Mouse (Mus musculus) layer of hippocampus, adult 18-20 months (tissue): ENCODE measurements around the gene Acot11. TPM values are rescaled to one million over a fixed set of nuclear protein-coding genes. Genes with fewer than 3 reads are reported as not detected.

Source experiments
- DNase-seq, 2 experiments: peaks; one replicate each; pipeline ENCODE4 v3.0.0; 2022; ENCODE audit warnings: low spot score in 2 of 2
- total RNA-seq, 2 experiments: library from RNA; stranded (reverse); gene quantifications; 2 replicates each; pipeline ENCODE4 v1.2.3; 2021

The Acot11 gene
- total RNA-seq, 2 experiments from 2014 or later = 46.7 to 52.6 TPM

GRCm38 (mm10) chr4:106703956-106704355 is 100.8 kb downstream of the Acot11 start:
- no peak for DNase-seq

- peak in 1 of 2 experiments; percentile 65 for DNase-seq
These were observed 104.0 kb downstream of the Acot11 start for GRCm38 (mm10) chr4:106700798-106701197.

- DNase-seq = peak in 1 of 2 experiments; percentile 42
These were observed 104.8 kb downstream of the Acot11 start for GRCm38 (mm10) chr4:106699989-106700388.

Other genes with a start within 250 kb of the Acot11 start
- gene Dhcr24, start 244.0 kb downstream of the Acot11 start, total RNA-seq = 10 to 100 TPM; 67.7 to 70.5 TPM
- gene Lexm, start 187.8 kb downstream of the Acot11 start, total RNA-seq = not detected
- under 1 TPM; 0.33 to 0.72 TPM for gene Ttc22, start 182.6 kb downstream of the Acot11 start, total RNA-seq
- gene Pars2, start 153.9 kb downstream of the Acot11 start, total RNA-seq = 1 to 10 TPM; 6.9 TPM
- 10 to 100 TPM; 43.1 to 46.4 TPM for gene Ttc4, start 126.1 kb downstream of the Acot11 start, total RNA-seq
- gene Mroh7, start 74.1 kb downstream of the Acot11 start, total RNA-seq = 1 to 10 TPM; 4.1 to 5.0 TPM
- gene Fam151a, start 71.1 kb downstream of the Acot11 start, total RNA-seq = not detected
- 100 to 1,000 TPM; 158 to 189 TPM for gene Ssbp3, start 105.7 kb upstream of the Acot11 start, total RNA-seq